Mouse (Mus musculus) megakaryocyte, embryonic 14.5 days (primary cell): ENCODE results near the gene Renbp.

Source experiments
- FLI1 ChIP-seq: IDR thresholded peaks from 2 replicates; pipeline ENCODE4 v1.6.1; 2012; ENCODE audit warnings: low read length, inconsistent platforms, mixed read lengths
- GATA1 ChIP-seq: IDR thresholded peaks from 3 replicates; pipeline ENCODE4 v1.6.1; 2012; ENCODE audit warnings: mixed read lengths, low read length, inconsistent platforms, borderline replicate concordance

DNA sequence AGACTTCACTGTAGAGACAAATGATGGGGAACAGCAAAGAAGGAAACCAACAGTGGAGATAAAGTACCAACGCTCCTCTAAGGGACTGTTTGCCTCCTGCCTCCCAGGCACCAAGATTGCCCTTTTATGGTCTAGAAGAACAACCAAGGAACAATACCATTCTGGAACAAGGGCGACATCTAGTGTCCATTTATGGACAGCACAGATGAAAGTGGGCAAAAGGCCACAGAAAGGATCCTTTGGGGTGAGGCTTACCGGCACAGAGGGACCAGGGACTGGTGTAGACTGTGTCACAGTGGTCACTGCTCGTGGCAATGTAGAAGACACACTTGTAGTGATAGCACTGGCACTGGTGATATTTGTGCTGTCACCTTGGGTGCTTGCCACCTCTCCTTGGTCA, 18.0 kb upstream of the Renbp start:
- TF ChIP-seq GATA1 = no peak
- no peak for TF ChIP-seq FLI1
